Mouse (Mus musculus) MEL (cell line): ENCODE data around the gene Cachd1. TPM values are rescaled to one million over a fixed set of nuclear protein-coding genes. Genes with fewer than 3 reads are reported as not detected.

Source experiments
- DNase-seq: peaks from one replicate; pipeline ENCODE4 v3.0.0; 2011; ENCODE audit warnings: low read depth, low spot score
- H3K27ac ChIP-seq: 2 replicates; pipeline ENCODE4 v1.5.1; 2012; ENCODE audit warnings: low read depth, mild to moderate bottlenecking, control low read depth, low read length, moderate library complexity; ENCODE audit not compliant: control insufficient read depth
- H3K27me3 ChIP-seq, 2 experiments: fragments of 150-350 bp in 1 of 2; sonication (generic) in 1 of 2; 2 replicates each; pipeline ENCODE4 v1.6.1; 2012; ENCODE audit warnings: low read length in 2 of 2, mild to moderate bottlenecking in 2 of 2, improper control_type of control experiment in 1 of 2, moderate library complexity in 1 of 2; ENCODE audit not compliant: insufficient read depth in 2 of 2, control insufficient read depth in 1 of 2
- H3K36me3 ChIP-seq, 2 experiments: 2 replicates each; pipeline ENCODE4 v1.6.1; 2012 to 2014; ENCODE audit warnings: low read length in 2 of 2, improper control_type of control experiment in 1 of 2, inconsistent platforms in 1 of 2, mild to moderate bottlenecking in 1 of 2; ENCODE audit not compliant: insufficient read depth in 2 of 2, control insufficient read depth in 1 of 2
- H3K4me1 ChIP-seq, 2 experiments: fragments of 150-350 bp in 1 of 2; sonication (generic) in 1 of 2; 2 replicates each; pipeline ENCODE4 v1.6.1; 2012; ENCODE audit warnings: low read length in 2 of 2, improper control_type of control experiment in 1 of 2, mild to moderate bottlenecking in 1 of 2; ENCODE audit not compliant: insufficient read depth in 2 of 2, control insufficient read depth in 1 of 2
- H3K4me3 ChIP-seq, 2 experiments: fragments of 150-350 bp in 1 of 2; sonication (generic) in 1 of 2; 2 replicates each; pipeline ENCODE4 v1.5.1; 2012; ENCODE audit warnings: low read depth in 2 of 2, low read length in 2 of 2, mild to moderate bottlenecking in 2 of 2, moderate library complexity in 2 of 2, control low read depth in 1 of 2, improper control_type of control experiment in 1 of 2; ENCODE audit not compliant: control insufficient read depth in 1 of 2, insufficient read depth in 1 of 2
- H3K79me2 ChIP-seq: 2 replicates; pipeline ENCODE4 v1.6.1; 2012; ENCODE audit warnings: mild to moderate bottlenecking, low read length, moderate library complexity; ENCODE audit not compliant: control insufficient read depth, poor library complexity, insufficient read depth
- H3K9ac ChIP-seq: 2 replicates; pipeline ENCODE4 v1.6.1; 2012; ENCODE audit warnings: low read depth, mild to moderate bottlenecking, control low read depth, low read length, moderate library complexity; ENCODE audit not compliant: control insufficient read depth, poor library complexity, severe bottlenecking
- H3K9me3 ChIP-seq: fragments of 150-350 bp; sonication (generic); replicated peaks from 2 replicates; pipeline ENCODE4 v1.6.1; 2012; ENCODE audit warnings: mild to moderate bottlenecking, low read length, improper control_type of control experiment, moderate library complexity; ENCODE audit not compliant: insufficient read depth
- CHD1 ChIP-seq: IDR thresholded peaks from 2 replicates; pipeline ENCODE4 v1.6.1; 2012; ENCODE audit warnings: low read depth, mild to moderate bottlenecking, inconsistent platforms, low read length, improper control_type of control experiment
- E2F4 ChIP-seq: IDR thresholded peaks from 2 replicates; pipeline ENCODE4 v1.6.1; 2011; ENCODE audit warnings: low read depth, low read length, improper control_type of control experiment, borderline replicate concordance
- ELF1 ChIP-seq: IDR thresholded peaks from 2 replicates; pipeline ENCODE4 v1.6.1; 2014; ENCODE audit warnings: low read depth, mild to moderate bottlenecking, inconsistent platforms, low read length, improper control_type of control experiment, moderate library complexity
- MYB ChIP-seq: IDR thresholded peaks from 2 replicates; pipeline ENCODE4 v1.6.1; 2011; ENCODE audit warnings: mild to moderate bottlenecking, low read depth, low read length, improper control_type of control experiment
- NELFE ChIP-seq: IDR thresholded peaks from 2 replicates; pipeline ENCODE4 v1.6.1; 2011; ENCODE audit warnings: low read depth, low read length, improper control_type of control experiment
- TBP ChIP-seq: IDR thresholded peaks from 2 replicates; pipeline ENCODE4 v1.8.0; 2011; ENCODE audit warnings: low read depth, low read length, improper control_type of control experiment
- USF1 ChIP-seq: IDR thresholded peaks from 2 replicates; pipeline ENCODE4 v1.6.1; 2014; ENCODE audit warnings: low read depth, mild to moderate bottlenecking, inconsistent platforms, low read length, improper control_type of control experiment, moderate library complexity
- ZMIZ1 ChIP-seq: IDR thresholded peaks from 2 replicates; pipeline ENCODE4 v1.6.1; 2012; ENCODE audit warnings: low read depth, mild to moderate bottlenecking, inconsistent platforms, low read length, improper control_type of control experiment, moderate library complexity
- ZNF384 ChIP-seq: IDR thresholded peaks from 2 replicates; pipeline ENCODE4 v1.6.1; 2012; ENCODE audit warnings: low read depth, mild to moderate bottlenecking, inconsistent platforms, low read length, improper control_type of control experiment
- polyA plus RNA-seq, 2 experiments: library from polyadenylated mRNA; stranded (reverse) in 1 of 2; unstranded in 1 of 2; fragments of >175 nt in 1 of 2; fragments of >200 nt in 1 of 2; gene quantifications; 2 replicates each; pipeline versions ENCODE4 v1.2.1 to v1.2.4; 2012; ENCODE audit warnings: low replicate concordance in 2 of 2, low read depth in 1 of 2; ENCODE audit not compliant: insufficient read length in 2 of 2, insufficient read depth in 1 of 2, missing spikeins in 1 of 2
- total RNA-seq: library from RNA; depleted of rRNA; stranded (reverse); fragments of 300-350 nt; gene quantifications from 2 replicates; pipeline ENCODE4 v1.2.3, GENCODE M21; 2012

Cachd1 gene
- total and polyA plus RNA-seq, 3 experiments = 4.0 to 15.8 TPM; not detected in 1

GRCm38 (mm10) chr4:101068786-101069153 lies 292.3 kb downstream of the Cachd1 start, which contains the start of gene Raver2:
Raver2 (plus strand) TSS chr4:101068983.
- TF ChIP-seq USF1 = no peak
- TF ChIP-seq TBP = no peak
- no peak for TF ChIP-seq CHD1
- no peak for TF ChIP-seq MYB
- TF ChIP-seq E2F4 = no peak
- no peak for TF ChIP-seq ELF1
- no peaks in the 10 kb centered on the region for H3K27me3 ChIP-seq
- H3K9me3 ChIP-seq = no peaks in the 10 kb centered on the region
- no peak for DNase-seq
- no peaks in the 10 kb centered on the region for H3K79me2 ChIP-seq
- no peak within 1 kb of the TSS for H3K4me3 ChIP-seq
- no peaks in the 10 kb centered on the region for H3K36me3 ChIP-seq
- H3K4me1 ChIP-seq = peaks cover 0 to 2% of the 10 kb centered on the region in 2 experiments; a peak in 2 of 4 replicates
- H3K9ac ChIP-seq = no peak within 1 kb of the TSS
- no peak within 1 kb of the TSS for H3K27ac ChIP-seq

GRCm38 (mm10) chr4:101069154-101069971 lies 292.9 kb downstream of the Cachd1 start:
- H3K4me3 ChIP-seq = no peak overlapping the region
- TF ChIP-seq NELFE (no peak), ZMIZ1 (no peak)
- H3K27ac ChIP-seq = no peak overlapping the region
- no peaks in the 10 kb centered on the region for H3K79me2 ChIP-seq
- H3K27me3 ChIP-seq = no peaks in the 10 kb centered on the region
- H3K36me3 ChIP-seq = no peaks in the 10 kb centered on the region
- peaks cover 0 to 2% of the 10 kb centered on the region in 2 experiments; a peak in 2 of 4 replicates for H3K4me1 ChIP-seq
- DNase-seq = no peak
- no peaks in the 10 kb centered on the region for H3K9me3 ChIP-seq
- no peak overlapping the region for H3K9ac ChIP-seq

GRCm38 (mm10) chr4:101071570-101071969 lies 295.1 kb downstream of the Cachd1 start:
- Histone ChIP-seq H3K27me3 (no peaks in the 10 kb centered on the region), H3K36me3 (no peaks in the 10 kb centered on the region), H3K9me3 (no peaks in the 10 kb centered on the region), H3K4me3 (peak overlapping the region in 1 of 2 experiments; percentile 24; a peak in 1 of 4 replicates), H3K27ac (no peak overlapping the region), H3K4me1 (peaks cover 0 to 2% of the 10 kb centered on the region in 2 experiments; a peak in 2 of 4 replicates), H3K79me2 (no peaks in the 10 kb centered on the region), H3K9ac (no peak overlapping the region)
- TF ChIP-seq MYB (no peak), ZNF384 (peak; percentile 22; the same call in 1 of the 2 replicates)
- no peak for DNase-seq
